Mouse (Mus musculus) spleen, adult 2 months (tissue): Measurements from ENCODE around the gene Epas1. TPM values are rescaled to one million over a fixed set of nuclear protein-coding genes. Genes with fewer than 3 reads are reported as not detected.

Experiments used
- DNase-seq, 2 experiments: peaks; one replicate each; pipeline versions ENCODE4 v3.0.0 to v3.0.0-alpha.2; 2012 to 2021; ENCODE audit warnings: low spot score in 2 of 2, low read depth in 1 of 2
- H3K27ac ChIP-seq: fragments of 200-500 bp; 2 replicates; pipeline ENCODE4 v1.5.1; 2012; ENCODE audit warnings: low read length, inconsistent platforms; ENCODE audit not compliant: insufficient read depth
- H3K27me3 ChIP-seq: fragments of 200-500 bp; 2 replicates; pipeline ENCODE4 v1.6.1; 2012; ENCODE audit warnings: mild to moderate bottlenecking, moderate library complexity, low read length, inconsistent platforms; ENCODE audit not compliant: control insufficient read depth, insufficient read depth
- H3K36me3 ChIP-seq: fragments of 200-500 bp; 2 replicates; pipeline ENCODE4 v1.6.1; 2012; ENCODE audit warnings: mild to moderate bottlenecking, low read length, inconsistent platforms; ENCODE audit not compliant: control insufficient read depth, insufficient read depth
- H3K4me1 ChIP-seq: fragments of 200-500 bp; 2 replicates; pipeline ENCODE4 v1.6.1; 2011; ENCODE audit warnings: inconsistent platforms; ENCODE audit not compliant: control insufficient read depth, insufficient read depth, insufficient read length
- H3K4me3 ChIP-seq: fragments of 200-500 bp; 2 replicates; pipeline ENCODE4 v1.5.1; 2011; ENCODE audit warnings: mild to moderate bottlenecking, inconsistent platforms; ENCODE audit not compliant: insufficient read depth, insufficient read length; ENCODE audit errors: extremely low read depth
- CTCF ChIP-seq: fragments of 200-500 bp; IDR thresholded peaks from 2 replicates; pipeline ENCODE4 v1.5.1; 2011; ENCODE audit warnings: mild to moderate bottlenecking, inconsistent platforms; ENCODE audit not compliant: insufficient read depth, insufficient read length, insufficient replicate concordance; ENCODE audit errors: extremely low read depth
- POLR2A ChIP-seq: fragments of 200-500 bp; IDR thresholded peaks from 2 replicates; pipeline ENCODE4 v1.6.1; 2011; ENCODE audit warnings: low read depth, low read length, inconsistent platforms
- WGBS: fragments of 180-500 bp; shearing (Covaris S2); methylation state at CpG from one replicate; pipeline ENCODE4 v1.1.7; 2018; 5-methylcytosine and 5-hydroxymethylcytosine counted together
- polyA plus RNA-seq: library from polyadenylated mRNA; depleted of rRNA; stranded (reverse); fragments of >200 nt; gene quantifications from 2 replicates; pipeline ENCODE4 v1.2.3, GENCODE M21; 2012

Epas1 gene
- polyA plus RNA-seq, 1 experiment: 40.1 TPM

DNA sequence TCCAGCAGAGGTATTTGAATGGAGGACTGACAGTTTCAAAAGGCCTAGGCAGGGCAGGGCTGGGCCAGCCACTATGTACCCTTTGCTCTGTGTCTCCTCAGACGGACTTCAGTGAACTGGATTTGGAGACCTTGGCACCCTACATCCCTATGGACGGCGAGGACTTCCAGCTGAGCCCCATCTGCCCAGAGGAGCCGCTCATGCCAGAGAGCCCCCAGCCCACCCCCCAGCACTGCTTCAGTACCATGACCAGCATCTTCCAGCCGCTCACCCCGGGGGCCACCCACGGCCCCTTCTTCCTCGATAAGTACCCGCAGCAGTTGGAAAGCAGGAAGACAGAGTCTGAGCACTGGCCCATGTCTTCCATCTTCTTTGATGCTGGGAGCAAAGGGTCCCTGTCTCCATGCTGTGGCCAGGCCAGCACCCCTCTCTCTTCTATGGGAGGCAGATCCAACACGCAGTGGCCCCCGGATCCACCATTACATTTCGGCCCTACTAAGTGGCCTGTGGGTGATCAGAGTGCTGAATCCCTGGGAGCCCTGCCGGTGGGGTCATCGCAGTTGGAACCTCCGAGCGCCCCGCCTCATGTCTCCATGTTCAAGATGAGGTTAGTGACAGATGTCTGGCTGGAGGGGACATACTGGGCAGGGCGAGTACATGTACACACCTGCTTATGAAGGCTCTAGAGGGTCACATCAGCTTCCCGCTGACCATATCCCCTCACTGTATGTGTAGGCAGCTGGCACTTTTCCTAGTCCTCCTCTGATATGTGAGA is 74.1 kb downstream of the Epas1 start:
- Histone ChIP-seq H3K4me3 (no peak overlapping the region), H3K27ac (no peak overlapping the region), H3K27me3 (no peaks in the 10 kb centered on the region), H3K36me3 (no peaks in the 10 kb centered on the region), H3K4me1 (no peaks in the 10 kb centered on the region)
- TF ChIP-seq CTCF (no peak), POLR2A (no peak)
- 89% methylated on average over 19 of the region's 19 CpGs for WGBS
- no peak for DNase-seq

DNA sequence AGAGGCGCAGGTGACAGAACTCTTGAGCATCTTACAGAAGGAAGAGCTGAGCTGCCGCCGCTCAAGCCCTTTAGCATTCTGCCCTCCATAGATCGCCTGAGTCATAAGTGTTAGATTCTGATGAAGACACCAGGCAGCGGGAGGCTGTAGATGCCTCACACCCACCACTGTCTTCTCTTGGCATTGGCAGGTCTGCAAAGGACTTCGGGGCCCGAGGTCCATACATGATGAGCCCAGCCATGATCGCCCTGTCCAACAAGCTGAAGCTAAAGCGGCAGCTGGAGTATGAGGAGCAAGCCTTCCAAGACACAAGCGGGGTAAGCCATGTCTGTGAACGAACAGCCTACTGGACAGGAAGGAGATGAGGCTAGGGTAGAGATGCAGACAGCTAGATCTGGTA is 75.0 kb downstream of the Epas1 start:
- no peaks in the 10 kb centered on the region for H3K4me1 ChIP-seq
- WGBS: 90% methylated on average over 11 of the region's 11 CpGs

DNA sequence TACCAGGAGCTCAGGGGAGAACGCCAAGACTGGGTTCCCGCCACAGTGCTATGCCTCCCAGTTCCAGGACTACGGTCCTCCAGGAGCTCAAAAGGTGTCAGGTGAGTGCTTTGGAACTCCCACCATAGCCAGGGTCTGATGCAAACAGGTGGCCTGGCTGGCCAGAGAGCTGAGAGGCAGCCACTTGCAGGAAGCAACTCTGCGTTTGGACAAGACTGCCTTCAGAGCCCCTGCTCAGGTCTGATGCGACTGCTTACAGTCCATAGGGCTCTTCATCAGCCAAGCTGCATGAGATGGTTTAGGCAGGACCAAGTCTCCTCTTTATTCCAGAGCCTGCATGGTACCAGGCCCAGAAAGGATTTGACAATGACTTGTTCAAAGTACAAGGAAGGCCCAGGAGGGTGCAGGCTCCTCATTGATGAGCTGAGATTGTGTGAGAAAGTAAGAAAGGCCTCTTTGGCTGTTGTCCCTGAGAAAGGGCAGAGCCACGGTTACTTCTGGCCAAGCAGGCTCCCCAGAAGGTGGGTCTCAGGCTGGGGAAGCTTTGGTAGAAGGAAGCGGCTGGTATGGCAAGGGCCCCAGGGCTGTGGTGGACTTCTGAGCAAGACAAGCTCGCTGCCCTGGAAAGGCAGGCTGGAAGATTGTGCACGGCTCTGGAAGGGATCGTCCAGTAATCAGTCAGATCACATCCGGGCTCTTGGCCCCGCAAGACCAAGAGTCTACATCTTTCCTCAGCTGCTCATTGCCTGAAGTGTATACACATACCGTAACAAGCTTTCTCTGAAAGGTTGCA is 76.1 kb downstream of the Epas1 start:
- Histone ChIP-seq H3K4me3 (no peak overlapping the region), H3K27ac (no peak overlapping the region), H3K27me3 (no peaks in the 10 kb centered on the region), H3K4me1 (no peaks in the 10 kb centered on the region), H3K36me3 (no peaks in the 10 kb centered on the region)
- 88% methylated on average over 13 of the region's 13 CpGs for WGBS
- TF ChIP-seq POLR2A (no peak), CTCF (no peak)
- no peak for DNase-seq

More for the DNA sequence above, 75.0 kb downstream of the Epas1 start:
- Histone ChIP-seq H3K36me3 (no peaks in the 10 kb centered on the region), H3K4me3 (no peak overlapping the region), H3K27me3 (no peaks in the 10 kb centered on the region), H3K27ac (no peak overlapping the region)
- TF ChIP-seq POLR2A: no peak
- DNase-seq: no peak

DNA sequence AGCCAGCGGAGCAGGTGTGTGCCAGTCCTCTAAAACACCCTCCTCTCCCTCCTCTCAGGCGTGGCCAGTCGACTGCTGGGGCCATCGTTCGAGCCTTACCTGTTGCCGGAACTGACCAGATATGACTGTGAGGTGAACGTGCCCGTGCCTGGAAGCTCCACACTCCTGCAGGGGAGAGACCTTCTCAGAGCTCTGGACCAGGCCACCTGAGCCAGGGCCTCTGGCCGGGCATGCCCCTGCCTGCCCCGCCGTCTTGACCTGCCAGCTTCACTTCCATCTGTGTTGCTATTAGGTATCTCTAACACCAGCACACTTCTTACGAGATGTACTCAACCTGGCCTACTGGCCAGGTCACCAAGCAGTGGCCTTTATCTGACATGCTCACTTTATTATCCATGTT is 77.4 kb downstream of the Epas1 start:
- 93% methylated on average over 12 of the region's 12 CpGs for WGBS

DNA sequence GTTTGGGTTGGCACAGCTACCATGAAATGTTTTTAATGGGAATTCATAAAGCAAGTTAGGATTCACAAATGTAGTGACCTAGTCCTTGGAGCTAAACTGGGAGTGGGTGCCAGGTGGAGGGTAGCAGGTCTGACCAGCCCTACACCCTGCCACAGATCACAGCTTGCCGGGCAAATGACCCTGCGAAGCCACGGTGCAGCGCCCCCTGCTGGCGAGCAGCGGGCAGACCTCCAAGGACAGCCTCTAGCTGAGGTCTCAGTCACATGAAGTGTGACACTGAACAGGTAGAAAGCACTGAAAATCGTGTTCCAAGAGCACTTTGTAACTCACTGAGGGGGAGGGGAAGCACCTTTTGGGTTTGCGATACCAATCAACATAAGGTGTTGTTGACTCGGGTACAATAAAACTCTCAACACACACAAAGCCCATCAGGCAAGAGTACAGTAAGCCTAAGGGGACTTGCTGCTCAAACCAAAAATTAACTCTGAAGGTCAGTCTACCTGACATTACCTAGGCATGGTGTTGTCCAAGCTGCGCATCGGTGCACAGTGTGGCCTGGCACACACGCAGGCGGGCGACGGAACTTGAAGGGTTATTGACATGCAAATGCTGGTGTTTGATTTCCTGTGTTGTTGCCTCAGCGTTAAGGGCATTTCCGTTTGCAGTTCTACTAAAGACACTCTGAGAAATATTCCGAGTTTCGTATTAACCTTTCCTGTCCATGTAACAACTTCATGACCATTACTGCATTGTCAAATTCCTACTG is 79.2 kb downstream of the Epas1 start:
- Histone ChIP-seq H3K36me3 (no peaks in the 10 kb centered on the region), H3K4me1 (no peaks in the 10 kb centered on the region), H3K27me3 (no peaks in the 10 kb centered on the region), H3K4me3 (no peak overlapping the region), H3K27ac (no peak overlapping the region)
- no peak for DNase-seq
- TF ChIP-seq POLR2A: no peak
- peak; percentile 67; the same call in 1 of the 2 replicates for TF ChIP-seq CTCF
- 73% methylated on average over 19 of the region's 19 CpGs for WGBS

More for the DNA sequence above, 77.4 kb downstream of the Epas1 start:
- H3K36me3 ChIP-seq: no peaks in the 10 kb centered on the region
- no peaks in the 10 kb centered on the region for H3K27me3 ChIP-seq
- no peak overlapping the region for H3K4me3 ChIP-seq
- TF ChIP-seq POLR2A: no peak
- TF ChIP-seq CTCF: no peak
- H3K4me1 ChIP-seq: no peaks in the 10 kb centered on the region
- H3K27ac ChIP-seq: no peak overlapping the region
- no peak for DNase-seq

DNA sequence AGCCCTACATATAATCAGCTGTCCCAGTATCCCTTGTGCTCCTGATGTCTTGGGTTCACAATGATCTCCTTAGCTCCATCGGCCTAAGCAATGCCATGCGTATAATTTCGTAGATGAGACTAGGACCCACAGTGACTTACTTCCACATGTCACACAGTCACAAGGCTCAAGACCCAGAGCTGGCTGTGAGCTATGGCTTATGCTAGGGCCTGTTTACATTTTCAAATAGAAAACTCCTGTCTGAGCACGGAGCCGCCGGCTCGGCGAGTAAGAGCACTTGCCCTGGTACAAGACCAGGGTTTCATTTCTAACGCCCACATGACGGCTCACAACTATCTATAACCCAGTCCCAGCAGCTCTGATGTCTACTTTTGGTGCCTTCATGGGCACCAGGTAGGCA is 80.4 kb downstream of the Epas1 start:
- H3K4me1 ChIP-seq: no peaks in the 10 kb centered on the region
- H3K27me3 ChIP-seq: no peaks in the 10 kb centered on the region
- no peak for DNase-seq
- no peak overlapping the region for H3K4me3 ChIP-seq
- WGBS: 97% methylated on average over 10 of the region's 10 CpGs
- no peaks in the 10 kb centered on the region for H3K36me3 ChIP-seq
- H3K27ac ChIP-seq: no peak overlapping the region
- no peak for TF ChIP-seq POLR2A
- no peak for TF ChIP-seq CTCF
